Mouse (Mus musculus) left cerebral cortex, postnatal 4 days (tissue): ENCODE measurements around the gene Psmd12. TPM values are rescaled to one million over a fixed set of nuclear protein-coding genes. Genes with fewer than 3 reads are reported as not detected.
"Not testable (repeated sequence)": the region's sequence is repeated elsewhere in the genome, so short reads cannot be mapped to it uniquely, and the experiment has no call there.

Experiments used
- DNase-seq: peaks from one replicate; pipeline ENCODE4 v3.0.0-alpha.2; 2022
- intact Hi-C: fragments of 180-260 bp; cut with DNase I; formaldehyde crosslinking; loops from one replicate; pipeline ENCODE4 v1.15.1; 2025
- total RNA-seq, 2 experiments: library from RNA; stranded (reverse); gene quantifications; 2 replicates each; pipeline ENCODE4 v1.2.3; 2021

Gene Psmd12
- total RNA-seq, 2 experiments from 2014 or later, result 76.0 to 78.0 TPM

- no peak for DNase-seq
- intact Hi-C loops, result loop anchor here (10.0 kb wide), 2 partner anchors 45 to 75 kb away; no protein-coding TSS in a partner anchor
Measured at GRCm38 (mm10) chr11:107459828-107460227, 19.5 kb upstream of the Psmd12 start.

GRCm38 (mm10) chr11:107462478-107462877, 16.8 kb upstream of the Psmd12 start:
- intact Hi-C loops, result loop anchor here (10.0 kb wide), 2 partner anchors 48 to 78 kb away; no protein-coding TSS in a partner anchor

GRCm38 (mm10) chr11:107463251-107463681, 16.0 kb upstream of the Psmd12 start:
- no peak for DNase-seq
- intact Hi-C loops, result loop anchor here (10.0 kb wide), 2 partner anchors 48 to 78 kb away; no protein-coding TSS in a partner anchor

More at GRCm38 (mm10) chr11:107462478-107462877, 16.8 kb upstream of the Psmd12 start:
- no peak for DNase-seq

GRCm38 (mm10) chr11:107464141-107464540, 15.1 kb upstream of the Psmd12 start:
- DNase-seq, result no peak
- intact Hi-C loops, result loop anchor here (10.0 kb wide), 2 partner anchors 49 to 79 kb away; no protein-coding TSS in a partner anchor

- DNase-seq, result no peak
- intact Hi-C loops, result loop anchor here (10.0 kb wide), 2 partner anchors 50 to 80 kb away; no protein-coding TSS in a partner anchor
Measured at GRCm38 (mm10) chr11:107465041-107465440, 14.2 kb upstream of the Psmd12 start.

GRCm38 (mm10) chr11:107465969-107466368, 13.3 kb upstream of the Psmd12 start:
- intact Hi-C loops, result loop anchor here (10.0 kb wide), 2 partner anchors 51 to 81 kb away; no protein-coding TSS in a partner anchor
- DNase-seq, result no peak

- intact Hi-C loops, result loop anchor here (10.0 kb wide), 2 partner anchors 52 to 82 kb away; no protein-coding TSS in a partner anchor
- no peak for DNase-seq
Measured at GRCm38 (mm10) chr11:107466611-107467391, 12.5 kb upstream of the Psmd12 start.

- intact Hi-C loops, result loop anchor here (2.0 to 10.0 kb wide), 3 partner anchors 54 to 256 kb away; no protein-coding TSS in a partner anchor
- DNase-seq, result no peak
Measured at GRCm38 (mm10) chr11:107468252-107469030, 10.8 kb upstream of the Psmd12 start.

GRCm38 (mm10) chr11:107469031-107469522, 10.2 kb upstream of the Psmd12 start:
- intact Hi-C loops, result loop anchor here (2.0 to 10.0 kb wide), 3 partner anchors 54 to 256 kb away; no protein-coding TSS in a partner anchor
- peak; percentile 85 for DNase-seq

GRCm38 (mm10) chr11:107469523-107470371, 9.5 kb upstream of the Psmd12 start:
- peak; percentile 58 for DNase-seq
- intact Hi-C loops, result loop anchor here (2.0 to 10.0 kb wide), 3 partner anchors 55 to 257 kb away; no protein-coding TSS in a partner anchor

- peak; percentile 87 for DNase-seq
- intact Hi-C loops, result no loop called here
Measured at GRCm38 (mm10) chr11:107470521-107471041, 8.7 kb upstream of the Psmd12 start, which contains the start of gene Pitpnc1. Gene Pitpnc1, minus strand, starts transcription at chr11:107470699.

- DNase-seq, result no peak
- intact Hi-C loops, result no loop called here
Measured at GRCm38 (mm10) chr11:107471071-107471720, 8.1 kb upstream of the Psmd12 start.

- DNase-seq, result no peak
Measured at GRCm38 (mm10) chr11:107472304-107472703, 7.0 kb upstream of the Psmd12 start.

GRCm38 (mm10) chr11:107473137-107473820, 6.0 kb upstream of the Psmd12 start:
- intact Hi-C loops, result no loop called here
- DNase-seq, result peak; percentile 27

More at GRCm38 (mm10) chr11:107472304-107472703, 7.0 kb upstream of the Psmd12 start:
- intact Hi-C loops, result no loop called here

- intact Hi-C loops, result no loop called here
- DNase-seq, result no peak
Measured at GRCm38 (mm10) chr11:107479862-107480203, 549 bp downstream of the Psmd12 start.

- intact Hi-C loops, result no loop called here
Measured at GRCm38 (mm10) chr11:107484341-107484740, 5.1 kb downstream of the Psmd12 start.

GRCm38 (mm10) chr11:107502801-107503200, 23.5 kb downstream of the Psmd12 start:
- intact Hi-C loops, result no loop called here
- no peak for DNase-seq

More at GRCm38 (mm10) chr11:107484341-107484740, 5.1 kb downstream of the Psmd12 start:
- DNase-seq, result no peak

- intact Hi-C loops, DNase-seq: not testable (repeated sequence)
Measured at GRCm38 (mm10) chr11:107504364-107504763, 25.1 kb downstream of the Psmd12 start.
